Mouse (Mus musculus): Measurements from ENCODE around the gene Cenpe. TPM values are rescaled to one million over a fixed set of nuclear protein-coding genes. Genes with fewer than 3 reads are reported as not detected.
"Not testable (repeated sequence)": the region's sequence is repeated elsewhere in the genome, so short reads cannot be mapped to it uniquely, and the experiment has no call there.

Cenpe gene
- under 1 TPM; 0.84 TPM for total RNA-seq (2021)
- polyA plus RNA-seq (2012; rRNA removed) = 0.12 and 0.18 TPM in 2 replicates
- long read RNA-seq = 0 reads

- TF ChIP-seq EP300 (IDR thresholded peaks at IDR 0.05; ENCODE audit: insufficient read depth, low read depth, low read length) = 0 out of 2 replicates have a peak, but pooled peaks have one; percentile 40
- peak; percentile 20; the same call in 1 of the 2 replicates for TF ChIP-seq CTCF (IDR thresholded peaks at IDR 0.05)
- peak; percentile 49; the same call in 1 of the 2 replicates for TF ChIP-seq POLR2A (IDR thresholded peaks at IDR 0.05; ENCODE audit: insufficient read depth, low read depth, low read length)
- Histone ChIP-seq H3K27ac (peak within 1 kb of the TSS; percentile 74), H3K4me1 (ENCODE audit: control insufficient read depth, insufficient read depth, low read length) (no peaks in the 10 kb centered on the region), H3K36me3 (ENCODE audit: control insufficient read depth, insufficient read depth, low read length) (no peaks in the 10 kb centered on the region; the same call in 1 of the 2 replicates), H3K79me2 (replicated peaks; ENCODE audit: control insufficient read depth, insufficient read depth, low read length) (no peaks in the 10 kb centered on the region), H3K4me3 (peak within 1 kb of the TSS; percentile 83), H3K9ac (ENCODE audit: low read depth, low read length) (peak within 1 kb of the TSS; percentile 87), H3K27me3 (ENCODE audit: control insufficient read depth, insufficient read depth, low read length) (no peaks in the 10 kb centered on the region)
- intact Hi-C loops (cut with DNase I) = loop anchor here (10.0 kb wide), 1 partner anchor 1897 kb away; the partner anchor contains the start of gene Ppa2
- peak; percentile 89 to 93 for DNase-seq
- 1% methylated on average over 29 of the region's 29 CpGs for WGBS
Observed at GRCm38 (mm10) chr3:135211805-135212657, at the start of gene Cenpe. Gene Cenpe, plus strand, starts transcription at chr3:135212537.

DNA sequence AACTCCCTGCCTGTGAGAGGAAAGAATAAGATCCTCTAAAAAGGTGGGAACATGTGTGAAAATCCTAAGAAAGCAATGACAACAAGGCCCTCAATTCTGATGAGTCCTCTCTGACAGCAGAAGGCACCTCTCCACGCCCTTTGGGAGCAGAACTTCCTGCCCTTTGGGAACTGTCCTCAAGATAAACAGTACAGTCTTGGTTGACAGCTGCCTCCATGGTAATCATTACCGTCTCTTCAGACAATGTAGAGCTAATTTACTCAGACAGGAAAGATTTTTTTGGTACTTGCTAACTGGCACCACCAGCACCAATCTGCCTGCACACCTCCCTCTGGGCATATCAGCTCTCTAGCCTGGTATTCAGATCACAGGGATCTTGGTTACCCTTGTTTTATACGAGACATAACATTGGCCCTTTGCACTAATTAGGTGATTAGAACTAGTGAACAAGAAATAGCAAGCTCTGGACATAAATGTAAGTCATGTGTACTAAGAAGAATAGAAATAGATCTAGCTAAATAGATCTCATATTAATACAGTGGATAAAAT, 40.4 kb upstream of the Cenpe start:
- no peaks in the 10 kb centered on the region for H3K27me3 ChIP-seq (ENCODE audit: control insufficient read depth, insufficient read depth, low read length)
- TF ChIP-seq CTCF (IDR thresholded peaks at IDR 0.05) (no peak), EP300 (IDR thresholded peaks at IDR 0.05; ENCODE audit: insufficient read depth, low read depth, low read length) (no peak), POLR2A (IDR thresholded peaks at IDR 0.05; ENCODE audit: insufficient read depth, low read depth, low read length) (no peak)
- WGBS = 43% methylated on average over 3 of the region's 3 CpGs
- no peaks in the 10 kb centered on the region for H3K79me2 ChIP-seq (replicated peaks; ENCODE audit: control insufficient read depth, insufficient read depth, low read length)
- DNase-seq = no peak
- no peak overlapping the region for H3K9ac ChIP-seq (ENCODE audit: low read depth, low read length)
- H3K27ac ChIP-seq = no peak overlapping the region
- no peaks in the 10 kb centered on the region for H3K36me3 ChIP-seq (ENCODE audit: control insufficient read depth, insufficient read depth, low read length)
- intact Hi-C loops (cut with DNase I) = no loop called here
- no peaks in the 10 kb centered on the region for H3K4me1 ChIP-seq (ENCODE audit: control insufficient read depth, insufficient read depth, low read length)
- no peak overlapping the region for H3K4me3 ChIP-seq

DNA sequence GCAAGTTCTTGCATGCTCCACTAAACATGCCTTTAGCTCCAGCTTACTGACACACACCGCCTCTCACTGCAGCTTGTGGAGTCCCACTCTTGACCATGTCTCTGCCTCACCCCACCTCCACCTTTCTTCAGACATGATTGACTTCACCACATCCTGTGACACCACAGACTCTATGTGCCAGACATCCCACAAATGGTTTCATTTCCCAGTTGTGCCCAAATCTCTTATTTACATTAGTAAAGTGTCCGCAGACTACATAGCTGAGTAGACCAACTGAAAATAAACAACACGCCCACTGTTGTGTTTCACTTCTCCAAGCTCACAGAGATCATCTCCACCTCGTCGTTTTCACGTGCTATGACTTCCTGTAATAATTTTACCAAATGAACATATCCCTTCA, 20.5 kb upstream of the Cenpe start:
- H3K9ac ChIP-seq (ENCODE audit: low read depth, low read length) = no peak overlapping the region
- H3K27ac ChIP-seq = no peak overlapping the region
- TF ChIP-seq EP300 (IDR thresholded peaks at IDR 0.05; ENCODE audit: insufficient read depth, low read depth, low read length) (no peak), CTCF (IDR thresholded peaks at IDR 0.05) (no peak), POLR2A (IDR thresholded peaks at IDR 0.05; ENCODE audit: insufficient read depth, low read depth, low read length) (no peak)
- H3K4me1 ChIP-seq (ENCODE audit: control insufficient read depth, insufficient read depth, low read length) = no peaks in the 10 kb centered on the region
- DNase-seq = peak in 1 of 2 experiments; percentile 15
- H3K79me2 ChIP-seq (replicated peaks; ENCODE audit: control insufficient read depth, insufficient read depth, low read length) = no peaks in the 10 kb centered on the region
- no peaks in the 10 kb centered on the region for H3K27me3 ChIP-seq (ENCODE audit: control insufficient read depth, insufficient read depth, low read length)
- intact Hi-C loops (cut with DNase I) = no loop called here
- H3K36me3 ChIP-seq (ENCODE audit: control insufficient read depth, insufficient read depth, low read length) = no peaks in the 10 kb centered on the region
- H3K4me3 ChIP-seq = no peak overlapping the region
- WGBS = 74% methylated on average over 6 of the region's 6 CpGs

GRCm38 (mm10) chr3:135198051-135198450, 14.3 kb upstream of the Cenpe start:
- WGBS = 69% methylated on average over 2 of the region's 2 CpGs
- H3K9ac ChIP-seq (ENCODE audit: low read depth, low read length); H3K27ac ChIP-seq; H3K4me1 ChIP-seq (ENCODE audit: control insufficient read depth, insufficient read depth, low read length); H3K27me3 ChIP-seq (ENCODE audit: control insufficient read depth, insufficient read depth, low read length); H3K4me3 ChIP-seq; H3K36me3 ChIP-seq (ENCODE audit: control insufficient read depth, insufficient read depth, low read length); H3K79me2 ChIP-seq (replicated peaks; ENCODE audit: control insufficient read depth, insufficient read depth, low read length); DNase-seq; intact Hi-C loops (cut with DNase I): not testable (repeated sequence)

DNA sequence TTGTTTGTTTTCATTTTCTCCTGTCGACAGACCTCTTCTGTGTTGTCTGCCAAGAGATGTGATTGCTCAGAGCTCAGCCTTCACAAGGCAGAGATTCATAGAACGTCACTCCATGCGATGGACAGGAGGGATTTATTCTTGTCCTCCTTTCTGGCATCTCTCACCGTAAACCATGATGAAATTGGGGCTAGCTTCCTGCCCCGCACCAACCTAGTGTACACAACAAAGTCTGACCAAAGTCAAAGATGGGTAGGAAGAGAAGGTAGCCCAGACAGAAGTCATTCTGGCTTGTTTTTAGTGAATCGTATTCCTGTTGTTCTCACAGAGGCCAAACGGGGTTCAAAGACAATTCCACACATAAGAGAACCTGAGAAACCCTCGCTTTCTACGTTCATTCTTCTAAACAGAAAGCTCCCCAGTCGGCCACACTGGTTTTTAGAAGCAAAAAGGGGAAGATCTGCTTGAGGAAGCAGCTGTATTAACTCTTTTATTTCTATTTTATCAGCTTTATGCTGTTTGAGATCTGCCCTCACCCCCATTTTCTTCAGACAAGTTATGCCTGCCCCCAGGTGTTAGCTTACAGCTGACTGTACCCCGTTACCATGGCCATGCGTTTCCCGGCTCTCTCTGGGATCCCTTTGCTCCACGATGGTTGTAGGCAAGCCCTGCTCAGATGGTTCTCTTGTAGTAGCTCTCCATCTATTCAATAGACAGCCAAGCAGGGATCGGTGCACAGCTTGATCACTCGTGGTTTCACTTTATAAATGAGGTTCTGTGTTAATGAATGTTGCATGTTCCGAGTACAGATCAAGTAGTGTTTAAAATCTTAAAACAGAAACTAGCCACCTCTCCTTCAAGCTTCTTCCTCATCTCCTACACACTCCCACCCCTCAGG, 11.7 kb upstream of the Cenpe start:
- no peak overlapping the region for H3K27ac ChIP-seq
- intact Hi-C loops (cut with DNase I) = no loop called here
- no peaks in the 10 kb centered on the region for H3K79me2 ChIP-seq (replicated peaks; ENCODE audit: control insufficient read depth, insufficient read depth, low read length)
- H3K9ac ChIP-seq (ENCODE audit: low read depth, low read length) = no peak overlapping the region
- H3K36me3 ChIP-seq (ENCODE audit: control insufficient read depth, insufficient read depth, low read length) = no peaks in the 10 kb centered on the region
- no peak overlapping the region for H3K4me3 ChIP-seq
- no peaks in the 10 kb centered on the region for H3K27me3 ChIP-seq (ENCODE audit: control insufficient read depth, insufficient read depth, low read length)
- DNase-seq = no peak
- WGBS = 79% methylated on average over 17 of the region's 17 CpGs
- H3K4me1 ChIP-seq (ENCODE audit: control insufficient read depth, insufficient read depth, low read length) = no peaks in the 10 kb centered on the region
- TF ChIP-seq CTCF (IDR thresholded peaks at IDR 0.05) (no peak), EP300 (IDR thresholded peaks at IDR 0.05; ENCODE audit: insufficient read depth, low read depth, low read length) (no peak), POLR2A (IDR thresholded peaks at IDR 0.05; ENCODE audit: insufficient read depth, low read depth, low read length) (no peak)

All from heart, adult 2 months (tissue).